Mouse (Mus musculus) lung, adult 2 months (tissue): Measurements from ENCODE around the gene Igf1. TPM values are rescaled to one million over a fixed set of nuclear protein-coding genes. Genes with fewer than 3 reads are reported as not detected.

ENCODE experiments used
- DNase-seq: peaks from one replicate; pipeline ENCODE4 v3.0.0; 2022
- H3K4me1 ChIP-seq: fragments of 200-500 bp; 2 replicates; pipeline ENCODE4 v1.6.1; 2011; ENCODE audit warnings: low read length; ENCODE audit not compliant: control insufficient read depth, insufficient read depth
- H3K4me3 ChIP-seq: fragments of 200-500 bp; replicated peaks from 2 replicates; pipeline ENCODE3; 2011; ENCODE audit warnings: low read depth, mild to moderate bottlenecking, control low read depth, low read length; ENCODE audit errors: extremely low read depth
- CTCF ChIP-seq: fragments of 200-500 bp; IDR thresholded peaks from 2 replicates; pipeline ENCODE4 v1.5.1; 2011; ENCODE audit warnings: mild to moderate bottlenecking, low read length, control low read depth; ENCODE audit not compliant: insufficient read depth
- POLR2A ChIP-seq: fragments of 200-500 bp; IDR thresholded peaks from 2 replicates; pipeline ENCODE4 v1.6.1; 2011; ENCODE audit warnings: low read depth, mild to moderate bottlenecking, control low read depth, low read length, borderline replicate concordance; ENCODE audit errors: extremely low read depth
- WGBS: fragments of 180-500 bp; shearing (Covaris S2); methylation state at CpG from one replicate; pipeline ENCODE4 v1.1.7; 2018; 5-methylcytosine and 5-hydroxymethylcytosine counted together
- polyA plus RNA-seq: library from polyadenylated mRNA; depleted of rRNA; stranded (reverse); fragments of >200 nt; gene quantifications from 2 replicates; pipeline ENCODE4 v1.2.3, GENCODE M21; 2012; rRNA removed

The Igf1 gene
- polyA plus RNA-seq, result 23.6 and 25.7 TPM in 2 replicates

GRCm38 (mm10) chr10:87858013-87858806 is at the start of gene Igf1:
TSS of gene Igf1 (plus strand) at chr10:87858265.
- TF ChIP-seq CTCF, result no peak
- no peak for TF ChIP-seq POLR2A
- no peaks in the 10 kb centered on the region; the same call in 1 of the 2 replicates for H3K4me1 ChIP-seq
- WGBS, result 33% methylated on average over 5 of the region's 5 CpGs
- no peak for DNase-seq
- H3K4me3 ChIP-seq, result peak within 1 kb of the TSS; percentile 31

- Histone ChIP-seq H3K4me1 (no peaks in the 10 kb centered on the region), H3K4me3 (no peak overlapping the region)
- no peak for DNase-seq
- TF ChIP-seq CTCF (no peak), POLR2A (no peak)
- 45% methylated on average over 8 of the region's 8 CpGs for WGBS
Measured at GRCm38 (mm10) chr10:87812157-87813072, 45.6 kb upstream of the Igf1 start.

GRCm38 (mm10) chr10:87813073-87813590 is 44.9 kb upstream of the Igf1 start:
- Histone ChIP-seq H3K4me3 (no peak overlapping the region), H3K4me1 (no peaks in the 10 kb centered on the region)
- whole genome bisulfite sequencing, result 26% methylated on average over 3 of the region's 3 CpGs
- DNase-seq, result no peak
- TF ChIP-seq POLR2A (no peak), CTCF (no peak)

- DNase-seq, result no peak
- TF ChIP-seq POLR2A (no peak), CTCF (no peak)
- no peaks in the 10 kb centered on the region for H3K4me1 ChIP-seq
- 70% methylated on average over 4 of the region's 4 CpGs for WGBS
- no peak overlapping the region for H3K4me3 ChIP-seq
Measured at GRCm38 (mm10) chr10:87816861-87817260, 41.2 kb upstream of the Igf1 start.

GRCm38 (mm10) chr10:87817786-87818185 is 40.3 kb upstream of the Igf1 start:
- TF ChIP-seq POLR2A (no peak), CTCF (no peak)
- Histone ChIP-seq H3K4me1 (no peaks in the 10 kb centered on the region), H3K4me3 (no peak overlapping the region)
- DNase-seq, result no peak
- WGBS, result 63% methylated on average over 7 of the region's 7 CpGs

GRCm38 (mm10) chr10:87821906-87822305 is 36.2 kb upstream of the Igf1 start:
- TF ChIP-seq POLR2A (no peak), CTCF (no peak)
- DNase-seq, result no peak
- 61% methylated on average over 10 of the region's 10 CpGs for WGBS
- Histone ChIP-seq H3K4me3 (no peak overlapping the region), H3K4me1 (no peaks in the 10 kb centered on the region)

GRCm38 (mm10) chr10:87830012-87830411 is 28.1 kb upstream of the Igf1 start:
- Histone ChIP-seq H3K4me3 (no peak overlapping the region), H3K4me1 (no peaks in the 10 kb centered on the region)
- TF ChIP-seq CTCF (no peak), POLR2A (no peak)
- DNase-seq, result no peak
- 88% methylated on average over 2 of the region's 2 CpGs for WGBS

- 79% methylated on average over 2 of the region's 2 CpGs for WGBS
- H3K4me1 ChIP-seq, result no peaks in the 10 kb centered on the region
- no peak for TF ChIP-seq POLR2A
- no peak for TF ChIP-seq CTCF
- H3K4me3 ChIP-seq, result no peak overlapping the region
- DNase-seq, result no peak
Measured at GRCm38 (mm10) chr10:87830639-87831038, 27.4 kb upstream of the Igf1 start.

GRCm38 (mm10) chr10:87832101-87832500 is 26.0 kb upstream of the Igf1 start:
- DNase-seq, result no peak
- no peaks in the 10 kb centered on the region for H3K4me1 ChIP-seq
- WGBS, result 79% methylated on average over 1 of the region's 1 CpGs
- H3K4me3 ChIP-seq, result no peak overlapping the region
- no peak for TF ChIP-seq CTCF
- TF ChIP-seq POLR2A, result no peak

GRCm38 (mm10) chr10:87839454-87839853 is 18.6 kb upstream of the Igf1 start:
- TF ChIP-seq POLR2A, result no peak
- no peak for TF ChIP-seq CTCF
- WGBS, result 86% methylated on average over 1 of the region's 1 CpGs

More at GRCm38 (mm10) chr10:87839454-87839853, 18.6 kb upstream of the Igf1 start:
- Histone ChIP-seq H3K4me1 (no peaks in the 10 kb centered on the region), H3K4me3 (no peak overlapping the region)
- no peak for DNase-seq
